Mouse (Mus musculus): Measurements from ENCODE around the gene Tpgs1.

The Tpgs1 gene

GRCm38 (mm10) chr10:79668771-79669575 lies at the start of gene Tpgs1:
Gene Tpgs1, plus strand, starts transcription at chr10:79669369.
- DNase-seq: peak; percentile 96

GRCm38 (mm10) chr10:79623950-79624349 lies 45.2 kb upstream of the Tpgs1 start:
- DNase-seq: no peak

GRCm38 (mm10) chr10:79625398-79625797 lies 43.8 kb upstream of the Tpgs1 start:
- DNase-seq: no peak

GRCm38 (mm10) chr10:79626156-79626555 lies 43.0 kb upstream of the Tpgs1 start:
- DNase-seq: no peak

GRCm38 (mm10) chr10:79628377-79628776 lies 40.8 kb upstream of the Tpgs1 start:
- DNase-seq: no peak

GRCm38 (mm10) chr10:79631432-79631831 lies 37.7 kb upstream of the Tpgs1 start:
- DNase-seq: no peak

- DNase-seq: no peak
Measured at GRCm38 (mm10) chr10:79633006-79633777, 36.0 kb upstream of the Tpgs1 start.

- DNase-seq: no peak
Measured at GRCm38 (mm10) chr10:79636287-79636686, 32.9 kb upstream of the Tpgs1 start.

GRCm38 (mm10) chr10:79637128-79638110 lies 31.8 kb upstream of the Tpgs1 start, which contains the start of gene Shc2:
Gene Shc2, minus strand, starts transcription at chr10:79637918.
- no peak for DNase-seq

GRCm38 (mm10) chr10:79638486-79639204 lies 30.5 kb upstream of the Tpgs1 start:
- DNase-seq: no peak

GRCm38 (mm10) chr10:79645711-79646110 lies 23.5 kb upstream of the Tpgs1 start, which contains the start of gene Odf3l2:
Gene Odf3l2, minus strand, starts transcription at chr10:79645738.
- DNase-seq: no peak

- peak; percentile 73 for DNase-seq
Measured at GRCm38 (mm10) chr10:79649070-79649751, 20.0 kb upstream of the Tpgs1 start.

GRCm38 (mm10) chr10:79652789-79653188 lies 16.4 kb upstream of the Tpgs1 start:
- DNase-seq: no peak

GRCm38 (mm10) chr10:79654946-79655395 lies 14.2 kb upstream of the Tpgs1 start:
- DNase-seq: no peak

- no peak for DNase-seq
Measured at GRCm38 (mm10) chr10:79658829-79659228, 10.3 kb upstream of the Tpgs1 start.

GRCm38 (mm10) chr10:79660298-79660697 lies 8.9 kb upstream of the Tpgs1 start:
- no peak for DNase-seq

- DNase-seq: no peak
Measured at GRCm38 (mm10) chr10:79661861-79662260, 7.3 kb upstream of the Tpgs1 start.

- DNase-seq: peak; percentile 76
Measured at GRCm38 (mm10) chr10:79664131-79664665, 5.0 kb upstream of the Tpgs1 start, which contains the start of gene Madcam1. Gene Madcam1, plus strand, starts transcription at chr10:79664559.

GRCm38 (mm10) chr10:79665051-79665450 lies 4.1 kb upstream of the Tpgs1 start:
- no peak for DNase-seq

- DNase-seq: no peak
Measured at GRCm38 (mm10) chr10:79666493-79666892, 2.7 kb upstream of the Tpgs1 start.

GRCm38 (mm10) chr10:79668076-79668475 lies 1.1 kb upstream of the Tpgs1 start:
- no peak for DNase-seq
